Mouse (Mus musculus): ENCODE measurements around the gene Cfap126. TPM values are rescaled to one million over a fixed set of nuclear protein-coding genes. Genes with fewer than 3 reads are reported as not detected.

The Cfap126 gene
- polyA plus RNA-seq, 1 experiment from 2014 or later = 2.7 TPM

DNA sequence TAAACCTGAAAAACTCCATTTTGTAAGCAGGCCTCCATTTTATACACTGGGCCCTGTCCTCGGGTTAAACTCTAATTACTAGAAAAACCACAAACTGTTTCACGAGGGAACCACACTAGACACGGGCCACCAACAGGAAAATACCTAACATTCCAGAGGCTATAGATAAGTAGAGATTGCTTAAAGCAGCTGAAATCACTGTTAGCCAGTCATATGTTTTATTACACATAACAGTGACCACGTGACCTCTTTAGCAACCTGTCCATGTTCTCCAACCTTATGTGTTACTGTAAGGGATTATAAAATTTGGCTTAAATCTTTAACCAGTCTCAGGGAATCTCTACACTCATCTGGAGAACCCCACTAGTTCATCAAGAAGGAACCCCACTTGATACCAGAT lies 19.3 kb upstream of the Cfap126 start:
- DNase-seq (ENCODE audit: low spot score) = no peak

DNA sequence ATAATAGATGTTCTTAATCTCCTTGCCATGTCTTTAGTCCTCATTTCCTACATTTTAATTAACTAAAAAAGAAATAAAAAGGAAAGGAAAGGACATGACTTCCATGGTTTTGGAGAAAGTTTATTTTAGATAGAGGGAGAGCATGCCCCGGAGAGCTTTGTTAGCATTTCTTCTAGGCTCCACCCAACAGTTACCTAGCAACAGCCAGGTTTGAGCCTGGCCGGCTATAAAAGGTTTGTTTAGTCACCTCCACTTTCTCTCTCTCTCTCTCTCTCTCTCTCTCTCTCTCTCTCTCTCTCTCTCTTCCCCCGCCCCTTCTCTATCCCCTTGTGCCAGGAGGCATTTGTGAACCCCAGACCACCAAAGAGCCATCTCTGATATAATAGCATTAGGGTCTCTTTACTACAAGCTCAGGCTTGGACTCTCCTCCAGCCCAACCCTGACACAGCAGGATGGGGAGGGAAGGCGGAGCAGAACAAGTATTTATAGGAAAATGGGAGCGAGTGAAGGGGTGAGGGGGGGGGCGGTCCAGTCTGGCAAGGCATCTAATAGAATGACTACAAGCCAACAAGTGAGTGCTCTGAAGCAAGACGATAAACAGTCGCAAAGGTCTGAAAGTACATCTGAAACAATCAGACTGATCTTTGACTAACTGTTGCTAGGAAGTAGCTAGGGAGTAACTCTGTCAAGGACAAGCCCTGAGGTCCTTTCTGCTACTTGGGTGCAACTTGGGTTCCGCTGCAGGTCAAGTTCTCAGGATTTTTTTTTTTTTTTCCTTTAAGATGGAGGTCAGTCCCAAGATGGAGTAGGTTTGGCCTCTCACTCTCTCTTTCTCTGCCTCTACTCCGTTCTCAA lies 17.4 kb upstream of the Cfap126 start:
- DNase-seq (ENCODE audit: low spot score) = no peak

DNA sequence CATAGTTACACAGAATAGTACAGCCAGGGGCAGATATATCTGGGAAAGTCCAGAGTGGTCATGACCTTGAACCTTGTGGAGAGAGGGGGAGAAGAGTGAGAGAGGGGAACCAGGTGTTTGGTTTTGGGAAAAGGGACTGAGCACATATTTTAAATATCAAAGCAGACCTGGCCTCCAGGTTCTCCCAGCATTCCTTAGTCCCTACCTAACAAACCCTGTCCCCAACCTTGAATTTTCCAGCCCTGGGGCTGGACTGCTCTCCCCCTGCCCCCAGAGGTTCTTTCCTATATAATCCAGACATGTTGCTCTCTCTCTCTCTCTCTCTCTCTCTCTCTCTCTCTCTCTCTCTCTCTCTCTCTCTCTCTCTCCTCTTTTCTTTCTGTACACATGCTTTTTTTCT lies 16.6 kb upstream of the Cfap126 start:
- no peak for DNase-seq (ENCODE audit: low spot score)

DNA sequence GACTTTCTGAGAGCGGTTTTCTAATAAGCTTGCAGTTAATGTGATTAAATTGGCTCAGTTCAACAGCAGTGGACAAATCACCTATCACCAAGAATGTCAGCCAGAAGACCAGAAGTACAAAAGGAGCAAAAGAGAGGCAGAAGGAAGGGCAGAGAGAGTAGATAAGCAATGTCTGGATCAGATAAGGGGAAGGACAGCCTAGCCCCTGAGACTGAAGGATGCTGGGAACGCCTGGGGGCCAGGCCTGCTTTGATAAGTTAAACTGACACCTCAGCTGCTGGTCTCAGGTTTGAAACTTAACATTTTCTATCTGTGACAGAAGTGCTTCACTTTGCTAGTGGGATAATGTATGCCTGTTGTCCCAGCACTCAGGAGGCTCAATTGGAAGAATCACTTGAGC lies 16.1 kb upstream of the Cfap126 start:
- DNase-seq (ENCODE audit: low spot score) = no peak

DNA sequence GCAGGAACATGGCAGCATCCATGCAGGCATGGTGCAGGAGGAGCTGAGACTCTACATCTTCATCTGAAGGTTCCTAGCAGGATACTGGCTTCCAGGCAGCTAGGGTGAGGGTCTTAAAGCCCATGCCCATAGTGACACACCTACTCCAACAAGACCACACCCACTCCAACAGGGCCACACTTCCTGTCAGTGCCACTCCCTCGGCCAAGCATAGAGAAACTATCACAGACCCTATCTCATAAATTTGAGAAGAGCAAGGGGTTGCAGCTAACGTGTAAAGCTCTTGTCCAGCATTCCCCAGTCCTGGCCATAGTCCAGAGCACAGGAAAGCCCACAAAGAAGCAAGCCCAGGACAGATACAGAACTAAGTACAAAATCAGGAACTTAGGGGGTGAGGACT lies 12.7 kb upstream of the Cfap126 start:
- DNase-seq (ENCODE audit: low spot score) = no peak

DNA sequence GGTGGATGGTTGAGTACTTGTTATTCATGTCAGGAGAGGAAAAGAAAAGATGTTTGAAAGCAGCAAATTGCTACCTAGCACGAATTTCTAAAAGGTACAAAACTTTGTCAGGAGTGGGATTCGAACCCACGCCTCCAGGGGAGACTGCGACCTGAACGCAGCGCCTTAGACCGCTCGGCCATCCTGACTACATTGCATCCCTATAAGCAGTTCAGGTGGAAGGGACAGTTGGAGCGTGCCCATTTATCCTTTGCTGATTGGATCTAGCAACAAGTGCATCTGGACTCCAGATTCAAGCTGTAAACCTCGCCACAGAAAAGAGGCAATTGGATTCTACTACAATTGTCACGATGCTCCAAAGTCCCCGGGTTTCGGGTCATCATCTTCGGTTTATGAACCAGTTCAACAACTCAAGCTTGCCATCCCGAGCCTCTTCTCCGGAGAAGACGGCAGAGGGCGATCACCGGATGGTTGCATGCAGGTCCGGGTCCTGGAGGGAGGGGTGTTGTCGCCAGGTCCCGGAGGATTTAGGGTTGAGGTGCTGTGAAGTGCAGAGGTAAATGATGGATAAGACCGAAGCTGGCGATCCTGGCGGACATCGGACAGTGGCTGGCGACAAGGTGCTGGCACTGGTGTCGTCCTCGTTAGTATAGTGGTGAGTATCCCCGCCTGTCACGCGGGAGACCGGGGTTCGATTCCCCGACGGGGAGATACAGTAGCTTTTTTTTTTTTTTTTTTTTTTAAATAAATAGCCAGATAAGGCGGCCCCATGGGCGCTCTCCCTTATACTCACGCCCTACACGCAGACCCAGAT lies 11.8 kb upstream of the Cfap126 start:
- DNase-seq (ENCODE audit: low spot score) = peak; percentile 79

DNA sequence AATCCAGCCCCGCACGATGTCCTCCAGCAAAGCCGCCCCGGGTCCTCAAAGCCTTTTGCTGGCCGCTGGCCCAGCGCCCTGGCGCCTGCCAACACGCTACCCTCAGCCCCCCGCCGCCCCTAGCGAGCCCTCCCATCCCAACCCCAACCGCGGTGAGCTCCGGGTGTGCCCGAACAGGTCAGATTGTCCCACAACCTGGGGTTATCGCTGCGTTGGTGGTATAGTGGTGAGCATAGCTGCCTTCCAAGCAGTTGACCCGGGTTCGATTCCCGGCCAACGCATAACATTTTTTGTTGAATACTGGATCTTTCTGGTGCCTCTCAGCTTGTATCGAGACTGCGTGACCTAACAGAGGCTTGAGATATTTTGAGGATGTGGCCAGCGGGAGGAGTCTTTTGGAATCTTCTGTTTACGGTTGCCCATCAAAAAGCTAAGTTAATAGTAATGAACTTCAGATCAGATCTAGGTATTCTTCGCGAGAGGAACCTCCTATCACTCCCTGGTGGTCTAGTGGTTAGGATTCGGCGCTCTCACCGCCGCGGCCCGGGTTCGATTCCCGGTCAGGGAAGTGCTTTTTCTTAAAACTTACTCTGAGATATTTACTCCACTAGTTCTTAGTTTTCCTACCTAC lies 11.1 kb upstream of the Cfap126 start:
- DNase-seq (ENCODE audit: low spot score) = peak; percentile 87

DNA sequence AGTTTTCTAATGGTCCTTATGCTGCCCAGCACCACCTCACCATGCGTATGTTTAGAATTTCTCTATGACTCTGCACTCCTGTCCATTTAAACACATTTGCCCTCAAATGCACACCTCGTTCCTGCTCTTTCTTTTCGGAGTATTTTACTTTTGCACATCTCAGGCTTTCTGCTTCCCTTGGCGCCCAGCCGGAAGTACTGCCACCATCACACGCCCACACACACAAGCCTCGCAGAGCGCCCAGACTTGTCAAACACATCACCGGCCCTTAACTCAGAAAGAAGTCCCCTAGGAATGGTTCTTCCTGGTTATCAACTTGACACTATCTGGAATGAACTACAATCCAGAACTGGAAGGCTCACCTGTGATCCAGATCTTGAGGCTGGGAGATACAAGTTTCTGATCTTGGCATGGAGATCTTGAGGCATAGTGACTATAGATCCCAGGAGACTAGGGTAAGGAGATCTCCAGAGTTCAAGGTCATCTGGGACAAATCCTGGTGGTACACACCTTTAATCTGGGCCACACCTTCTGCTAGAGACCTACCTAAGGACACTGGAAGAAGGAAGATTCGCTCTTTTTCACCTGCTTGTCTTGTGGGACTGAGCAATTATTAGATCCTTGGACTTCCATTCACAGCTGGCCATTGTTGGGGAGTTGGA lies 10.4 kb upstream of the Cfap126 start:
- peak; percentile 68 for DNase-seq (ENCODE audit: low spot score)

DNA sequence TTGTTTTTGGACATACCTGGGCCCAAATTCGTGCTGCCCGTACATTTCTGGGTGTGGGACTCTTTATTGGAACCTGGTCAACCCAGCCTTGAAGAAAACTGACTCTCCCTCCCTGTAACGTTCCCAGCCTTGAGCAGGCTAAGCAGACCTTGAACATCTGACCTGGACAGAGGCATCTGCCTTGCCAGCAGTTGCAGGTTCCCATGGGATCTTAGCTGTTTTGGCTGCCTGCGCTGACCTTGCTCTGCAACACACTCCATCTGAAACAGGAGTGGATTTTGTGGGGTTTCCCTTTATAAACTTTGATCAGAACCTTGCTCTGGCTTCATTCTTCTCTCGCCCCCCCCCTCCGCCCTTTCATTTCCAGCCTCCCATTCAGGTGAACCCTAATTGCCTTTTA lies 8.5 kb upstream of the Cfap126 start:
- no peak for DNase-seq (ENCODE audit: low spot score)

DNA sequence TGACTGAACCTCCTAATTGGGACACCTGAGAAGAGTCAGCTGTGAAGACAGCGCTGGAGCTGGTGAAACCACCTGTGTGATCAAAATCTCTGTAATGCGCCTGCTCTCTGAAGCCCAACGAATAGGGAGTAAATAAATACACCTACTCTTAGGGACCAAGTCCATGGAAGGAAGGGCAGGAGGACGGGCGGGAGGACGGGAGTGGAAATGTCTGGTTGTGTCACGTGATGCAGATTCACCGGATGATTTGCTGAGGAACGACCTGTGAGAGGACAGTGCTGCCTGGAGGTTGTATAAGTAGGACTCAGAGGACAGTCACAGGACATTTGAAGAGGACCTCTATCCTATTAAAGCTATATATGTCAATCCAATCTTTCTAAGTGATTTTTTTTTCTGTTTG lies 4.1 kb upstream of the Cfap126 start:
- DNase-seq (ENCODE audit: low spot score) = no peak

DNA sequence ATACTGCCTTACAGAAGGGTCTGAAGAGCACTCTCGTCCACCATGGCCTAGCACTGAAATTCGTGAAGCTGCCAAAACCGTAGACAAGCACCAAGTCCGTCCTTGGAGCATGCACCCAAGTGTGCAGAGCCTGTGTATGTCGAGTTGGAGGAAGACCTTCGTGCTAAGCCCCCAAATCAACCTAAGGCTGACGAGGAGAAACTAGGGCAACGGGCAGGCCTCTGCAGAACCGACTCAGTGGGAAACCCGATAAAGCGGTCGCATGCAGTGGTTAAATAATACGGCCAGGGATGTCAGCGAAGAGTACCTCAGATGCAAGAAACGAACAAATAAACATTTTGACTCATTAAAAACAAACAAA lies 3.1 kb upstream of the Cfap126 start:
- DNase-seq (ENCODE audit: low spot score) = no peak

DNA sequence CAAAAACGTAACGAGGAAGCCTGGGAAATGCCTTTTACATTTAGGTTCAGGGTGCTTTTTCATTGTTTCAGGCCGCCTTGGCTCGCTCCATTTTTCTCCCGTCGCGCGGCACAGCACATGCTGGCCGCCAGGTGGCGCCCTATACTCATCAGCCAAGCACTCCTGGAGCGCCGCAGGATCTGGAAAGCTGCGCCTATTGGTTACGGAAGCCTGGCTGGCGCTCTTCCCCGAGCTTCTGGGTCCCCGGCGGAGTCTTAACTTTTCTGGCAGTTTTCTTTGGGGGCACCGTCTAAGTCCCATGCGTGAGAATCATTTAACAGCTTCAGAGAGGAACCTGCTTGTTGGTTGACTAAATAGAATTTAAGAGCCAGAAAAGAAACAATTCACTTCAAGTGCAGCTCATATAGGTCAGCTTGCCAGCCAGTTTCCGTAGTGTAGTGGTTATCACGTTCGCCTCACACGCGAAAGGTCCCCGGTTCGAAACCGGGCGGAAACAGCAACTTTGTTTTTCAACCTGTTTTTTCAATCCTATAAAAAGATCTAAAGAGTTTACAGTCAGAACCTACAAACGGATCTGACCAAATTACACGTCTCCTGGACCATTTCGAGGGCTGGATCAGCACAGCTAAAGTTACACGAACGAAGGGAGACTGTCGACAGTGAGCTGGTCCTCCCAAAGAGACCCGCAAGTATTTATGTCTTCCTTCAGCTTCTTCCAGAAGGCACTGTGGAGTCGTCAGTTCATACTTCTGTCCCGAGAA lies 2.5 kb upstream of the Cfap126 start:
- peak; percentile 98 for DNase-seq (ENCODE audit: low spot score)

DNA sequence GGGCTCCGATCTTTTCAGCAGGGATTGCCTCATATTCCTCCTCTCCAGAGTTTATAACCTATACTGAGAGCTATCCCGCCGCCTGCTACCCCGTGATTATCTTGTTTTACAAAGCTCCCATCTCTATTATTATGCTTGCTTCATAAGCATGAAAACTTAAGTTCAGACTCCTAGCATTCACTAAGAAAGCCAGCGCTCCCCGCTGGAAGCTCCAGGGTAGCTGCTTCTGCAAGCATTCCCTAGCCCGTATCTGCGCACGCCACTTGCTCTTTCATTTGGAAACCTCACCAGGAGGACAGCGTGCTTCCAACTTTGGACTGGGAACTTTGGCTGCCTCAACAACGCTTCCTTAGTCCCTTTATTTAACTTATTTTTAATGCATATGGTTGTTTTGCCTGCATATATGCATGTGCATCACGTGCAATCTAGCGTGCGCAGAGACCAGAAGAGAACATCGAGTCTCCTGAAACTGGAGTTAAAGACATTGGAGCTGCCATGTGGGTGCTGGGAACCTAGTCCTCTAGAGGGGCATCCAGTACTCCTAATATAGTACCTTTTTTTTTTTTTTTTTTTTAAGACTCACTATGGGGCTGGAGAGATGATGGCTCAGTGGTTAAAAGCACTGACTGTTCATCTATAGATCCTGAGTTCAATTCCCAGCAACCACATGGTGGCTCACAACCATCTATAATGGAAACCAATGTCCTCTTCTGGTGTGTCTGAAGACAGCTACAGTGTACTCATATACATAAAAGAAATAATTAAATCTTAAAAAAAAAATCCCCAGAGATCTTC lies 1.7 kb upstream of the Cfap126 start:
- DNase-seq (ENCODE audit: low spot score) = no peak

DNA sequence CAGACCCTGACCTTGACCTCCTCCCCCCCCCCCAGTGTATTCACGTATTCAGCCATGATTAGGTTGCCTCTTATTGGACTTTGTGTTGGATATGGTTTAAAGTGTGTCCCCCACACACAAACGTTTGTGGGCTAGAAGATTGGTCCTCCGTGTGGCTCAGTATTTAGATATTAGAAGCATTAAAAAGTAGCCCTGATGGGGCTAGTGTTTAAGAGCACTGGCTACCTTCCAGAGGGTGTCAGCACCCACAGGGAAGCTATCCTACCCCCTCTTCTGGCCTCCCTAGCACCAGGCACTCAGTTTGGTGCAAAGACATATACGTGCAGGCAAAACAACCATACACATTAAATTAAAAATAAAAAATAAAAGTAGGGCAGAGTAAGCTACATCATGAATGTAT lies 732 bp upstream of the Cfap126 start:
- DNase-seq (ENCODE audit: low spot score) = no peak

DNA sequence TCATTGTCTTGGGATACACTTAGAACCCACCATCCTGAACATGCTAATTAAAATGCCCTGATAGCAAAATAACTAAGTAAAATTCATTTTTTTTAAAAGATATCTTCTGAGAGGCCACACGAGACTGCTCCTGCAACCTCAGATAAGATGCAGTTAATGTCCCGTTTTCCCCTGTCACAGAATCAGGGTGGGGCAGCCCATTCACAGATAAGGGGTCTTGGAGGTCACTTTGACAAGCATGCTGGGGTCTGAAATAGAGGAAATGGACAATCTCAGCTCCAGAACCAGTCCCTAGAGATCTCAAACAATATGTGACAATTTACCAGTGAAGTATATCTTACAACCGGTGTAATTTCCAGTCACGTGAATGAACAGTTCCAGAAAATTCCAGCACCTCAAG lies 2.6 kb downstream of the Cfap126 start:
- DNase-seq (ENCODE audit: low spot score) = no peak

DNA sequence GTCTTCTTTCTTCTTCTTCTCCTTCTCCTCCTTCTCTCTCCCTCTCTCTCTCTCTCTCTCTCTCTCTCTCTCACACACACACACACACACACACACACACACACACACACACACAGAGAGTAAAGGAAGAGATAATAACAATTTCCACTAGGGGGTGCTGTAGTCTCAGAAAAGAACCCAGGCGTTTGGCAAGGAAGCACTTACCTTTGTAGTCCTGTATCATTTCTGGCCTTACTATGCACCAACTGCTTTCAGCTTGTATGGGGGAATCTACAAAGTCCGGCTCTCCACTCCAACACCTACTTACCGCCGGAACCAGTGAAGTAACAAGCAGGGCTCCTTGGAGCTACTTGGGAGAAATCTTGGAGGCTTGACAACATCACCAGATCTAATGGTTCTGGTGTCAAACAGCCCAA lies 4.6 kb downstream of the Cfap126 start:
- DNase-seq (ENCODE audit: low spot score) = peak; percentile 87

DNA sequence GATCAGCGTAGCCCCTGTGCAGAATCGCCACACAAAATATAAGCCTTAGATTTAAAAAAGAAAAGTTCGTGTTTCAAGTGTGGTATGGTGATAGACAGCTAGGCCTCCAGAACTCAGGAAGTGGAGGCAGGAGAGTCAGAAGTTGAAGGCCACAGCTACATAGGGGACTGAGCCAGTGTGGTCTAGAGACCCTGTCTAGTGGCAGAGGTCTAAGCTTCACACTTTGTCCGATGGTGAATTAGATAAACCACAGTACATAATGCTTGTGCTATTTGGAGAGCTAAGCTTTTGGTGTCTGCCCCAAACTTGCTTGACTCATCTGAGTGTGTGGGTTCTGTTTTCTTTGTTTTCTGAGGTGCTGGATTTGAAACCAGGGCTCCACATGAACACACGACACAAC lies 5.3 kb downstream of the Cfap126 start:
- DNase-seq (ENCODE audit: low spot score) = no peak

DNA sequence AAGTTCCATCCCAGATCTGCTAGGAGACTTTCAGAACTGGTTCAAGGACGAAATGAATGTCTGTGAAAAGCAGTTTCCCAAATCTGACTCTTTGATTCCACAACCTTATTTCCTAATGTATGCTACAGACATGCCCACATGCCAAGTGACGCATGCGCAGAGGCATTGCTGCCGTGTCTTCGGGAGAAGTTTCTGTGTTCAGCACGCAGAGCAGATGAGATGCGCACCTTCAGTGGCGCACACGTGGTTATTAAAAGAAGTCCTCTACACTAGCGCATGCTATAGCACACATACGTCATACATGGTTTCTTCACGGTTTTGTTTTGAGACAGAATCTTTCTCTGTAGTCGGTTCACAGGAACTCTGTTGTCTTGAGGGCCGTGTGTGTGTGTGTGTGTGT lies 5.7 kb downstream of the Cfap126 start:
- no peak for DNase-seq (ENCODE audit: low spot score)

DNA sequence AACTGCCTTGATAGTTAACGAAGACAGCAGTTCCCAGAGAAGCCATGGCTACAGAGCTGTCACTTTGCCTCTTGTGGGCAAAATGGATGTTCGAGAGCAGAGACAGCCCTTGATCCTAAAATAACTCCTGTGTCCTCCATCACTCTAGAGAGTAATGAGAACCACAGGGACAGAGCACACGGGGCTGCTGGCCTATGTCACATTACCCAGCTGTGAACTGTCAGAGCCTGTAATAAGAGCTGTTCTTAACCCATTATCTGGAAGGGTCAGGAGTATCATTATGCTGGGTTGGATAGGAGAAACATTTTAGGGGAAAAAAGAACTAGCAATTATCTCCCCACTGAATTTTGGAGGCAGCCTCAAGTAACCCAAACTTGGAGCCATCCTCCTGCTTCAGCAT lies 7.2 kb downstream of the Cfap126 start:
- DNase-seq (ENCODE audit: low spot score) = no peak

DNA sequence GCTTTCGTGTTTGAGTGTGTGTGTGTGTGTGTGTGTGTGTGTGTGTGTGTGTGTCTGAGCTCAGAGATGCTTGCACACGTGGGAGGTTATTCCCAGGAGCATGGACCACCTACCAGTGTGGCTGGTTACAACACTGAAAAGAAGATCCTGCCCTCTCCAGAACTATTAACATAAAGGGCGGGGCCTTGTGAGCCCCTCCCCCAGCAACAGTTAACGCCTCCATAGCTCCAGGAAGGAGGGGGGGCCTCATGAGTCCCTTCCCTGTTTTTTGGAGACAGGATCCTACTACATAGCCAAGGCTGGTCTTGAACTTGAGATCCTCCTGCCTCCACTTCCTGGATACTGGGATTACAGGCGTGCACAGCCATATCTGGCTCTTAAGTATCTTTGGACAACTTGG lies 8.1 kb downstream of the Cfap126 start:
- DNase-seq (ENCODE audit: low spot score) = no peak

All from thymus, postnatal 0 days (tissue).